Mouse (Mus musculus): ENCODE results near the gene Kalrn.

DNA sequence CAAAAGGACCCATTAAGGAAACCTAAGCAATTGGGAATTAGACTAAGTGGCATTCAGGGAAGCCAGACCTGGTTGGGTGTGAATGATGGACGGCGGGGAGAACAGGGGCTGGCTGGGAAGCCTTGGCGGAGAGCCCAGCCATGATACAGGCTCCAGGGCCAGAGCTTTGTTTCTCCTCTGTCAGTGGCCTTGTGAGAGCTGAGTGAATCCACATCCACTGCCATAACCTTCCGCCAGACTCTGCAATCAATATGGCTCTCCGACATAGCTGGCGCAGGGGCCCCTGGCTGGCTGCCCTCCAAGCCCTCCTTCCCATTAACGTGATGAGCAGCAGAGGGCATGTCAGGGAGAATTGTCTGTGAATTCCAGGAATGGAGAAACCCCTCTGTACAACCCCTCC lies 117.0 kb downstream of the Kalrn start:
- TF ChIP-seq GATA1 (IDR thresholded peaks at IDR 0.05; ENCODE audit: borderline replicate concordance, low read length) (no peak), FLI1 (IDR thresholded peaks at IDR 0.05; ENCODE audit: low read length) (no peak)

Measured in megakaryocyte, embryonic 14.5 days (primary cell).